Mouse (Mus musculus) cerebellum, postnatal 10 days (tissue): ENCODE measurements around the gene Flrt3.
A peak's percentile ranks its signal among the peaks of the same experiment; 100 is the strongest.

Source experiments
- DNase-seq, 2 experiments: peaks; one replicate each; pipeline ENCODE4 v3.0.0; 2021; ENCODE audit warnings: mixed read lengths in 2 of 2

Gene Flrt3

GRCm38 (mm10) chr2:140670963-140671702 is at the start of gene Flrt3:
Gene Flrt3 (minus strand): TSS chr2:140671469.
- DNase-seq, result peak; percentile 97

GRCm38 (mm10) chr2:140717407-140717806 is 46.1 kb upstream of the Flrt3 start:
- DNase-seq, result no peak

- no peak for DNase-seq
These were observed 44.6 kb upstream of the Flrt3 start for GRCm38 (mm10) chr2:140715822-140716221.

GRCm38 (mm10) chr2:140707550-140707949 is 36.3 kb upstream of the Flrt3 start:
- no peak for DNase-seq

GRCm38 (mm10) chr2:140705278-140705677 is 34.0 kb upstream of the Flrt3 start:
- DNase-seq, result no peak

GRCm38 (mm10) chr2:140704146-140704545 is 32.9 kb upstream of the Flrt3 start:
- no peak for DNase-seq

- no peak for DNase-seq
These were observed 32.1 kb upstream of the Flrt3 start for GRCm38 (mm10) chr2:140703377-140703776.

GRCm38 (mm10) chr2:140698585-140698984 is 27.3 kb upstream of the Flrt3 start:
- no peak for DNase-seq

GRCm38 (mm10) chr2:140693845-140694244 is 22.6 kb upstream of the Flrt3 start:
- no peak for DNase-seq

GRCm38 (mm10) chr2:140692461-140692860 is 21.2 kb upstream of the Flrt3 start:
- DNase-seq, result no peak

GRCm38 (mm10) chr2:140691403-140691802 is 20.1 kb upstream of the Flrt3 start:
- DNase-seq, result no peak

- DNase-seq, result no peak
These were observed 19.6 kb upstream of the Flrt3 start for GRCm38 (mm10) chr2:140690906-140691305.

- no peak for DNase-seq
These were observed 5.5 kb upstream of the Flrt3 start for GRCm38 (mm10) chr2:140676728-140677127.

GRCm38 (mm10) chr2:140673466-140673865 is 2.2 kb upstream of the Flrt3 start:
- DNase-seq, result no peak

GRCm38 (mm10) chr2:140670457-140670856 is 812 bp downstream of the Flrt3 start:
- DNase-seq, result peak; percentile 69 to 79

- peak in 1 of 2 experiments; percentile 21 for DNase-seq
These were observed 1.5 kb downstream of the Flrt3 start for GRCm38 (mm10) chr2:140669786-140670185.

GRCm38 (mm10) chr2:140669081-140669480 is 2.2 kb downstream of the Flrt3 start:
- peak in 1 of 2 experiments; percentile 30 for DNase-seq

GRCm38 (mm10) chr2:140668311-140668710 is 3.0 kb downstream of the Flrt3 start:
- DNase-seq, result peak; percentile 90 to 92

- no peak for DNase-seq
These were observed 3.8 kb downstream of the Flrt3 start for GRCm38 (mm10) chr2:140667261-140668047.

- peak in 1 of 2 experiments; percentile 19 for DNase-seq
These were observed 4.4 kb downstream of the Flrt3 start for GRCm38 (mm10) chr2:140666846-140667245.

- DNase-seq, result no peak
These were observed 6.9 kb downstream of the Flrt3 start for GRCm38 (mm10) chr2:140664381-140664780.

- no peak for DNase-seq
These were observed 8.6 kb downstream of the Flrt3 start for GRCm38 (mm10) chr2:140662673-140663072.

- DNase-seq, result no peak
These were observed 17.3 kb downstream of the Flrt3 start for GRCm38 (mm10) chr2:140653978-140654377.

- no peak for DNase-seq
These were observed 17.8 kb downstream of the Flrt3 start for GRCm38 (mm10) chr2:140653481-140653880.
